Mouse (Mus musculus) limb, embryonic 14.5 days (tissue): ENCODE results near the gene Zfp541. TPM values are rescaled to one million over a fixed set of nuclear protein-coding genes. Genes with fewer than 3 reads are reported as not detected.

ENCODE experiments used
- ATAC-seq: fragments of 200-750 bp; cut with Nextera tagmentation; 2 replicates; pipeline ENCODE4 v1.8.0; 2017; ENCODE audit warnings: low read depth, moderate number of reproducible peaks, moderate TSS enrichment; ENCODE audit not compliant: low FRiP score
- DNase-seq: peaks from one replicate; pipeline ENCODE4 v3.0.0-alpha.2; 2015; ENCODE audit warnings: low spot score
- H3K27ac ChIP-seq: fragments of 300-500 bp; sonication (generic); replicated peaks from 2 replicates; pipeline ENCODE4 v1.5.1; 2014; ENCODE audit warnings: low read depth, mild to moderate bottlenecking, low read length, moderate library complexity, mixed read lengths
- H3K27me3 ChIP-seq: fragments of 300-500 bp; sonication (generic); 2 replicates; pipeline ENCODE4 v1.6.1; 2014; ENCODE audit warnings: low read length, mixed read lengths; ENCODE audit not compliant: control insufficient read depth, insufficient read depth
- H3K36me3 ChIP-seq: fragments of 300-500 bp; sonication (generic); 2 replicates; pipeline ENCODE4 v1.6.1; 2014; ENCODE audit warnings: mild to moderate bottlenecking, low read length, moderate library complexity, mixed read lengths; ENCODE audit not compliant: control insufficient read depth, insufficient read depth
- H3K4me1 ChIP-seq: fragments of 300-500 bp; sonication (generic); 2 replicates; pipeline ENCODE4 v1.6.1; 2014; ENCODE audit warnings: antibody characterized with exemption, low read length, mixed read lengths; ENCODE audit not compliant: control insufficient read depth, insufficient read depth
- H3K4me2 ChIP-seq: fragments of 300-500 bp; sonication (generic); replicated peaks from 2 replicates; pipeline ENCODE4 v1.6.1; 2014; ENCODE audit warnings: low read depth, mild to moderate bottlenecking, low read length, moderate library complexity; ENCODE audit not compliant: severe bottlenecking
- H3K4me3 ChIP-seq: fragments of 300-500 bp; sonication (generic); replicated peaks from 2 replicates; pipeline ENCODE4 v1.5.1; 2014; ENCODE audit warnings: low read length
- H3K9ac ChIP-seq: fragments of 300-500 bp; sonication (generic); 2 replicates; pipeline ENCODE4 v1.6.1; 2014; ENCODE audit warnings: mild to moderate bottlenecking, low read depth, low read length, moderate library complexity; ENCODE audit not compliant: severe bottlenecking
- H3K9me3 ChIP-seq: fragments of 300-500 bp; sonication (generic); 2 replicates; pipeline ENCODE4 v1.6.1; 2016; ENCODE audit warnings: low read length; ENCODE audit not compliant: control insufficient read depth
- POLR2A ChIP-seq: fragments of 200-500 bp; IDR thresholded peaks from 2 replicates; pipeline ENCODE4 v1.8.0; 2012; ENCODE audit warnings: inconsistent platforms, mild to moderate bottlenecking, moderate library complexity, borderline replicate concordance; ENCODE audit not compliant: insufficient read depth, insufficient read length; ENCODE audit errors: extremely low read depth
- WGBS: fragments of 180-500 bp; shearing (Covaris S2); extraction: QIAGEN DNeasy Blood & Tissue Kit; methylation state at CpG from one replicate; pipeline ENCODE4 v1.1.7; 2014; 5-methylcytosine and 5-hydroxymethylcytosine counted together
- polyA plus RNA-seq, 2 experiments: library from polyadenylated mRNA; depleted of rRNA in 1 of 2; stranded (reverse) in 1 of 2; unstranded in 1 of 2; fragments of >200 nt; fragmentation: Nextera tagmentation in 1 of 2; extraction: Ambion mirVana in 1 of 2; gene quantifications; 2 replicates each; pipeline versions ENCODE4 v1.2.1 to v1.2.3; 2012 to 2014

Zfp541 gene
- polyA plus RNA-seq, 2 experiments = 0.17 to 0.26 TPM

- 6% methylated on average over 36 of the region's 36 CpGs for WGBS
- no peaks in the 10 kb centered on the region for H3K36me3 ChIP-seq
- ATAC-seq = no peak
- no peak for TF ChIP-seq POLR2A
- H3K27ac ChIP-seq = peak overlapping the region; percentile 78
- DNase-seq = no peak
- H3K4me3 ChIP-seq = peak overlapping the region; percentile 84
- H3K9ac ChIP-seq = peak overlapping the region; percentile 81
- peaks cover 34% of the 10 kb centered on the region for H3K4me1 ChIP-seq
- H3K27me3 ChIP-seq = no peaks in the 10 kb centered on the region
- no peaks in the 10 kb centered on the region for H3K9me3 ChIP-seq
- H3K4me2 ChIP-seq = peak overlapping the region; percentile 87
Measured at GRCm38 (mm10) chr7:16048675-16049575, 12.7 kb upstream of the Zfp541 start.

- Histone ChIP-seq H3K4me2 (peak overlapping the region; percentile 87), H3K27ac (no peak overlapping the region), H3K9me3 (no peaks in the 10 kb centered on the region), H3K36me3 (no peaks in the 10 kb centered on the region), H3K4me3 (peak overlapping the region; percentile 84), H3K9ac (peak overlapping the region; percentile 81; the same call in 1 of the 2 replicates), H3K27me3 (no peaks in the 10 kb centered on the region), H3K4me1 (peaks cover 28% of the 10 kb centered on the region)
- TF ChIP-seq POLR2A = no peak
- 78% methylated on average over 7 of the region's 7 CpGs for WGBS
- no peak for DNase-seq
- ATAC-seq = no peak
Measured at GRCm38 (mm10) chr7:16049576-16049915, 12.1 kb upstream of the Zfp541 start.

GRCm38 (mm10) chr7:16050600-16050999, 11.0 kb upstream of the Zfp541 start:
- no peak for ATAC-seq
- H3K4me2 ChIP-seq = no peak overlapping the region
- 92% methylated on average over 3 of the region's 3 CpGs for WGBS

GRCm38 (mm10) chr7:16051883-16052595, 9.6 kb upstream of the Zfp541 start:
- H3K27me3 ChIP-seq = no peaks in the 10 kb centered on the region
- 5% methylated on average over 19 of the region's 19 CpGs for WGBS
- TF ChIP-seq POLR2A = no peak
- H3K27ac ChIP-seq = peak overlapping the region; percentile 78
- DNase-seq (peak; percentile 84), ATAC-seq (no peak)
- peak overlapping the region; percentile 67 for H3K4me2 ChIP-seq
- no peaks in the 10 kb centered on the region for H3K9me3 ChIP-seq
- no peaks in the 10 kb centered on the region for H3K36me3 ChIP-seq
- H3K4me1 ChIP-seq = peaks cover 14% of the 10 kb centered on the region
- H3K4me3 ChIP-seq = peak overlapping the region; percentile 45
- H3K9ac ChIP-seq = peak overlapping the region; percentile 53

More at GRCm38 (mm10) chr7:16050600-16050999, 11.0 kb upstream of the Zfp541 start:
- Histone ChIP-seq H3K4me3 (no peak overlapping the region), H3K27me3 (no peaks in the 10 kb centered on the region), H3K9me3 (no peaks in the 10 kb centered on the region), H3K9ac (no peak overlapping the region), H3K27ac (no peak overlapping the region), H3K4me1 (peaks cover 19% of the 10 kb centered on the region), H3K36me3 (no peaks in the 10 kb centered on the region)
- no peak for DNase-seq
- no peak for TF ChIP-seq POLR2A

GRCm38 (mm10) chr7:16052684-16053083, 8.9 kb upstream of the Zfp541 start:
- no peak for TF ChIP-seq POLR2A
- Histone ChIP-seq H3K9me3 (no peaks in the 10 kb centered on the region), H3K36me3 (no peaks in the 10 kb centered on the region), H3K27ac (peak overlapping the region; percentile 78), H3K9ac (peak overlapping the region; percentile 53), H3K4me3 (peak overlapping the region; percentile 45), H3K27me3 (no peaks in the 10 kb centered on the region), H3K4me2 (peak overlapping the region; percentile 67), H3K4me1 (peaks cover 14% of the 10 kb centered on the region)
- WGBS = 3% methylated on average over 24 of the region's 24 CpGs
- DNase-seq (peak; percentile 99), ATAC-seq (peak; percentile 86)
